Mouse (Mus musculus) heart, adult 8-10 months (tissue): ENCODE measurements at regions not wholly inside any gene's neighbourhood (a gene's known extent, or its start where the extent isn't known, plus 50 kb on each side); places are given as distances from the start of the nearest gene placed in this dataset.

Experiments
- DNase-seq: peaks from one replicate; pipeline ENCODE4 v3.0.0; 2022; ENCODE audit warnings: low spot score

GRCm38 (mm10) chr1:147239108-147239507 is 744.5 kb downstream of the Brinp3 start:
- no peak for DNase-seq

- no peak for DNase-seq
Observed at GRCm38 (mm10) chr1:147273324-147273723, 778.8 kb downstream of the Brinp3 start.

- DNase-seq = no peak
Observed at GRCm38 (mm10) chr1:147291119-147291518, 796.6 kb downstream of the Brinp3 start.

GRCm38 (mm10) chr1:147309246-147309645 is 814.7 kb downstream of the Brinp3 start:
- DNase-seq = peak; percentile 4

- DNase-seq = peak; percentile 29
Observed at GRCm38 (mm10) chr1:147343276-147343953, 848.9 kb downstream of the Brinp3 start.

GRCm38 (mm10) chr1:147344027-147344426 is 849.5 kb downstream of the Brinp3 start:
- no peak for DNase-seq
